Mouse (Mus musculus) kidney, embryonic 15.5 days (tissue): ENCODE results near the gene Ntm. TPM values are rescaled to one million over a fixed set of nuclear protein-coding genes. Genes with fewer than 3 reads are reported as not detected.

Source experiments
- ATAC-seq: fragments of 200-750 bp; cut with Nextera tagmentation; replicated peaks from 2 replicates; pipeline ENCODE4 v1.8.0; 2017; ENCODE audit warnings: moderate TSS enrichment; ENCODE audit not compliant: low FRiP score
- H3K27ac ChIP-seq: fragments of 300-500 bp; sonication (generic); 2 replicates; pipeline ENCODE4 v1.5.1; 2015; ENCODE audit warnings: mild to moderate bottlenecking, inconsistent platforms
- H3K27me3 ChIP-seq: fragments of 300-500 bp; sonication (generic); 2 replicates; pipeline ENCODE4 v1.6.1; 2015; ENCODE audit warnings: inconsistent platforms
- H3K36me3 ChIP-seq: fragments of 300-500 bp; sonication (generic); 2 replicates; pipeline ENCODE4 v1.6.1; 2015; ENCODE audit warnings: inconsistent platforms
- H3K4me1 ChIP-seq: fragments of 300-500 bp; sonication (generic); 2 replicates; pipeline ENCODE4 v1.6.1; 2015; ENCODE audit warnings: inconsistent platforms
- H3K4me2 ChIP-seq: fragments of 300-500 bp; sonication (generic); 2 replicates; pipeline ENCODE4 v1.6.1; 2015; ENCODE audit warnings: moderate library complexity, mild to moderate bottlenecking, inconsistent platforms
- H3K4me3 ChIP-seq: fragments of 300-500 bp; sonication (generic); replicated peaks from 2 replicates; pipeline ENCODE4 v1.5.1; 2015; ENCODE audit warnings: mild to moderate bottlenecking, inconsistent platforms
- H3K9ac ChIP-seq: fragments of 300-500 bp; sonication (generic); 2 replicates; pipeline ENCODE4 v1.6.1; 2015; ENCODE audit warnings: mild to moderate bottlenecking, inconsistent platforms
- H3K9me3 ChIP-seq: fragments of 300-500 bp; sonication (generic); replicated peaks from 2 replicates; pipeline ENCODE4 v1.6.1; 2016; ENCODE audit warnings: inconsistent platforms
- WGBS: fragments of 180-500 bp; shearing (Covaris S2); methylation state at CpG from one replicate; pipeline ENCODE4 v1.1.7; 2015; ENCODE audit warnings: mixed read lengths; 5-methylcytosine and 5-hydroxymethylcytosine counted together
- polyA plus RNA-seq: library from polyadenylated mRNA; unstranded; fragments of >200 nt; fragmentation: Nextera tagmentation; extraction: Ambion mirVana; gene quantifications from 2 replicates; pipeline ENCODE4 v1.2.1, GENCODE M21; 2015

The Ntm gene
- polyA plus RNA-seq, 1 experiment from 2014 or later, result 45.5 TPM

DNA sequence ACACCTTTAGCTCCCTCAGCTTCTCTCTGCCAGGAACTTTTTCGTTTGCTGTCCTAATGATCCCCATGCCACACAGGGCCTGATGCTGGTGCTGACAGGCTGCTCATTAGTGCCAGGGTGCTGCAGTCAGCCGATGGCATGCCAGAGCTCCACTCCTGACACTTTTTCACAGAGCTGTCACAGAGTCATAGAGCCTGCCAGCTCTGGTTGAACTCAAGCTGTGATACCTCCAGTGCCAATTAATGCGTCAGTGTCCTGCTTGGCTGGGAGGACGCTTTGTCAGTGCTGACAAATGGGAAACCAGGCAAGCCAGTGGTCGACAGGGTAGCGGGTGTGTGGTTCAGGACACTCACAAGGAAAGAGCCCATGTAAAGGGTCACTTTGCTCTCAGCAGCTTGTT lies 858.9 kb downstream of the Ntm start:
- Histone ChIP-seq H3K27me3 (no peaks in the 10 kb centered on the region), H3K9ac (no peak overlapping the region), H3K4me2 (no peak overlapping the region), H3K27ac (no peak overlapping the region), H3K36me3 (no peaks in the 10 kb centered on the region), H3K4me1 (no peaks in the 10 kb centered on the region), H3K9me3 (no peaks in the 10 kb centered on the region), H3K4me3 (no peak overlapping the region)
- ATAC-seq, result no peak
- 58% methylated on average over 6 of the region's 6 CpGs for WGBS

DNA sequence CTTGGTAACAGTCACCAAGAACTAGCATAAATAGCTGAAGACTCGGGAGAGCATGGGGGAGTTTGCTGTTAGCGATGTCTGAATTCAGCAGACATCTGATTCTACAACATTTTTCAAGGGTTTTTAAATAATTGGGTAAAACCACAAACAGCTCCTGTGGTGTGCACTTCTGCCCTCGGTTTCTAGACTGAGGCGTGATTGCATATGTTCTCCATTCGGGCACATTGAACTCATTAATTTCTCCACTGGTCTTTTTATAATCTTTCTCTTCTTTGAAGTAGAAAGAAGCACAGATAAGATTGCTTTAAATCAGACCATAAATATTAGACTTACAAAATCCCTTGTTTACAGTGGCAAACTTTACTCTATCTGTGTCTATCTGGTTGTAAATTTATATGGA lies 862.3 kb downstream of the Ntm start:
- no peak for ATAC-seq
- Histone ChIP-seq H3K27ac (no peak overlapping the region), H3K27me3 (no peaks in the 10 kb centered on the region), H3K4me3 (no peak overlapping the region), H3K36me3 (no peaks in the 10 kb centered on the region), H3K9me3 (no peaks in the 10 kb centered on the region), H3K4me1 (no peaks in the 10 kb centered on the region), H3K4me2 (no peak overlapping the region), H3K9ac (no peak overlapping the region)
- 67% methylated on average over 5 of the region's 5 CpGs for WGBS

DNA sequence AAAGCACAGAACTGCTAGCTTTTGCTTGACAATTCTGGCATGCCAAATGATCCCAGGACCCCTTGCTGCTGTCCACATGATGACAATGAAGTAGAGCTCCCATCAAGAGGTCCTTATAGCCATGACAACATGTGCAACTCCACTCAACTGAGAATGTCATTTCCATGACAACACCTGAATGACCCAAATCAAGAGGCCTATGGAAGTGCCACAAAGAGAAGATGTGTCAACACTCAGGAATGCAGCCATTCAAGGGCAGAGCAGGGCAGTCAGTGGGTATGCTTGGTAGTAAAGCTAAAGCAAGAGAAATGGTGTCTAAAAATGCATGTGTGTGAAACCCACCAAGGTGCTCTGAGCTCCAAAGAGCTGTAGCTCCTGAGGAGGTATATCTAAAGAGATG lies 870.5 kb downstream of the Ntm start:
- Histone ChIP-seq H3K4me3 (no peak overlapping the region), H3K36me3 (no peaks in the 10 kb centered on the region), H3K4me1 (no peaks in the 10 kb centered on the region), H3K27ac (no peak overlapping the region), H3K9ac (no peak overlapping the region), H3K27me3 (no peaks in the 10 kb centered on the region), H3K9me3 (no peaks in the 10 kb centered on the region), H3K4me2 (no peak overlapping the region)
- no peak for ATAC-seq

DNA sequence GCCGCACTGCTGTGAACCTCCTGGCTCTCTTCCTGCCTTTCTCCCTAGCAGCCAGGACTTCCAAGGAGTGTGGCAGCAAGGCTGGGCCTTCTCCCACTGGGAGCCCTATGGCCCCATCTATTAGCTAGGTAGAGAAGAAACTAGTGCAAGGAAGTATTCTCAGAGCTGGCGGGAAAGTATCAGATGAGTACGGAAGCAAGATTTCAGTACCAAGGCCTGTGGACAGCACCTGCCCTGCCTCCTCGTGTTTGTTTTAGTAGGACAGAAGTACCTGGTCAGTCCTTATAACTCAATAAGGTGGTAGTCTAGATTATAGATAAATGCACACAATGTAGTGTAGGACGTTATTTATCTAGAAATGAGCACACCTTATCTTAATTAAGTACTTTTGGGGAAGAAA lies 874.3 kb downstream of the Ntm start:
- no peak overlapping the region for H3K4me3 ChIP-seq
- no peaks in the 10 kb centered on the region for H3K36me3 ChIP-seq
- no peak overlapping the region for H3K27ac ChIP-seq
- no peak overlapping the region for H3K4me2 ChIP-seq
- ATAC-seq, result no peak
- H3K9ac ChIP-seq, result no peak overlapping the region
- WGBS, result 49% methylated on average over 5 of the region's 5 CpGs
- no peaks in the 10 kb centered on the region for H3K4me1 ChIP-seq
- no peaks in the 10 kb centered on the region for H3K9me3 ChIP-seq
- no peaks in the 10 kb centered on the region for H3K27me3 ChIP-seq

DNA sequence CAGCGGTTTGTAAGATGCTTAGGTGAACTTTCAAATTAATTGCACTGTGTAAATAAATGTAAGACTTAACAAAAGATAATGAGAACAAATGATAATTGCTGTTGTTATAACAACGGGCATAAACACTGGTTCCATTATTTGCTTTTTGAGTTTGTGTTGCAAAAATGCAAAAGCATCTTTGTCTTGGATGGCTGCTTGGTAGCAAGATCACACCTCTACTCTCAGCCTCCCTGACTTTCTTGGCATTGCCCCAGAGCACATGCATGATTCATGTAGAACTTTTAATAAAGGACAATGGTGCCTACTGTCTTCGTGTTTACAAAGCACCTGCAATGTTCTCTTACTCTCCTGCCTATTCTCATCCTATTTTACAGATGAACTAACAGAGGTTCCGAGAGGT lies 875.3 kb downstream of the Ntm start:
- Histone ChIP-seq H3K9me3 (no peaks in the 10 kb centered on the region), H3K27me3 (no peaks in the 10 kb centered on the region), H3K4me3 (no peak overlapping the region), H3K4me2 (no peak overlapping the region), H3K9ac (no peak overlapping the region), H3K27ac (no peak overlapping the region), H3K36me3 (no peaks in the 10 kb centered on the region), H3K4me1 (no peaks in the 10 kb centered on the region)
- ATAC-seq, result no peak
- WGBS, result 68% methylated on average over 4 of the region's 4 CpGs

DNA sequence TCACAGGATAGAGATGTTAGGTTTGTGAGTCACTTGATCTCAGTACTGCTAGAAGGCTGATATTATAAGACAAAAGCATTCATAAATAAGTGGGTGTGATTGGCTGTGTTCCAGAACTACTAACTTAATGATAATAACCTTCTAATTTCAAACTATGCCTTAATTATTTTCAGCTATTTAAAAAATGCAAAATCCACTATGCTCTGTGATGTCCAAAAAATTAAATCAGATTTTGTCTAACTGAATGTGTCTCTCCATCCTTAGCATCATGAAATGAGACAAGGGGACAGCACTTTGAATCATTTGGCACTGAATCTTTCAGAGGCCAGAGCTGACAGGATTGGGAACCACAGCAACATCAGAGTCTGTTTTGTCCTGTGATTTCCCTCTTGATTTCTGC lies 875.8 kb downstream of the Ntm start:
- Histone ChIP-seq H3K27me3 (no peaks in the 10 kb centered on the region), H3K36me3 (no peaks in the 10 kb centered on the region)

DNA sequence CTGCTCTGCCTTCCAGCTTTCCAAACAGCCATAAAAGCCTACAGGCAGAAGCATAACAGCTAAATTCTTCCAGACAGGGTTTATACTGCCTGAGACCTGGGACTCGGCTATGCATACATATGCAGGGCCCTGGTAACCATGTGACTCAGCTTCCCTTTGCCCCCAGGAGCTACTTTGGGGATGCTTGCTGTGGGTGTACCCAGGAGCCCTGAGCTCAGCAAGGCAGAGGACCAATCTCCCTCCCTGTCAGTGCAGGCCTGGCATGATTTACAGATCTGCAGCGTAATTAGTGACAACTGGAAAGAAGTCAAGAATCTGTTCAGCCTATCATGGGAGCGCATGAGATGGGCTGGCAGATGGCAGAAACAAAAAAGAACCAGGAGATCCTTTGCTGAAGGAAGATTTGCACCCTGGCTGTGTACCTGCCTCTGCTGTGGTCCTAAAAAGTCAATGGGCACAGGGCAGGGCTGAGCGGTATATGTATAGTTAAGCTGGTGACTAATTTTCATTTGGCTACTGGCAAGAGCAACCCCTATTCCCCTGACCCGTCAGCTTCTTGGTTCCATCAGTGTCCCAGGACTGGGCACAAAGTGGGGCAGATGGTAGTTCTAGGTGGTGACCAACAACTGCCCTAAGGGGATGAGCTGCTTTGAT lies 886.9 kb downstream of the Ntm start:
- WGBS, result 85% methylated on average over 5 of the region's 5 CpGs
- H3K4me2 ChIP-seq, result no peak overlapping the region
- H3K9me3 ChIP-seq, result no peaks in the 10 kb centered on the region
- no peak overlapping the region for H3K9ac ChIP-seq
- no peak for ATAC-seq
- no peak overlapping the region for H3K27ac ChIP-seq
- 0 out of 2 replicates have a peak, but pooled peaks cover 2% of the 10 kb centered on the region for H3K4me1 ChIP-seq
- H3K27me3 ChIP-seq, result no peaks in the 10 kb centered on the region
- no peak overlapping the region for H3K4me3 ChIP-seq
- no peaks in the 10 kb centered on the region for H3K36me3 ChIP-seq

More for the DNA sequence above, 875.8 kb downstream of the Ntm start:
- no peaks in the 10 kb centered on the region for H3K9me3 ChIP-seq
- H3K4me2 ChIP-seq, result no peak overlapping the region
- no peak overlapping the region for H3K4me3 ChIP-seq
- no peak for ATAC-seq
- no peak overlapping the region for H3K9ac ChIP-seq
- no peaks in the 10 kb centered on the region for H3K4me1 ChIP-seq
- no peak overlapping the region for H3K27ac ChIP-seq

DNA sequence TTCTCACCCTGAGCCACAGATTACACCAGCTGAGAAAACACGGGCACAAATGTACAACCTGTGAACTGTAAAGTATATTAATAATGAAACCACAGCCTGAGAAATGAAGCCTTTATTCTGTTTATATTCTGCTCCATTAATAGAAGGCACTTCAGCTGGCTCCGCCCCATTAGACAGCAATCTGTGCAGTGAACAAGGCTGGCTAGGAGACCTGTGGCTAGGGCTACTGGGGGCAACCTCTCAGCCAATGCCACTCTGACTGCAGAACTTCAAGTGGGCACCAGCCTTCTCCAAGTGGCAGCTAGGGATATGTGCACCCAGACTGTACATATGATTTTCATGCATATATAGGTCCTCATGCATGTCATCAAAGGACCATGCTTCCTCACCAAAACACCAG lies 887.7 kb downstream of the Ntm start:
- Histone ChIP-seq H3K27ac (no peak overlapping the region), H3K4me2 (no peak overlapping the region), H3K9ac (no peak overlapping the region), H3K4me1 (0 out of 2 replicates have a peak, but pooled peaks cover 2% of the 10 kb centered on the region), H3K9me3 (no peaks in the 10 kb centered on the region), H3K27me3 (no peaks in the 10 kb centered on the region), H3K4me3 (no peak overlapping the region), H3K36me3 (no peaks in the 10 kb centered on the region)
- no peak for ATAC-seq
- 77% methylated on average over 2 of the region's 2 CpGs for WGBS

DNA sequence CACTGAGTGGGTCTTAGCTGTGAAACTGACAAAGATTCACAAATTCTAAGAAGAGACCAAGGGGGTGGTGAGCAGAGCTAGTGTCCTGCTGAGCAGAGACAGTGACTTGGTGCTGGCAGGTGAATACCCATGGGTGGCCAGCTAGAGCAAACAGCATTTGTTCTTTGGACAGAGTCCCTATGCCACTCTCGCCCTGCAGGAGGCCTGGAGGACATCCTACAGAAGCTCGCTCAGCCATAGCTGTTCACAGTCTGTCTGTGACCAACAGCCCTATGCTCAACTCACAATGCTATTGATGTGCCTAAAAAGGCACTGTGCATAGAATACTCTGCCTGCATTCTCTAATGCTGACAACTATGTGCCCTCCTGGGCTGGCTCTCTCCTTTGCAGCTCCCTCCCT lies 888.4 kb downstream of the Ntm start:
- Histone ChIP-seq H3K9me3 (no peaks in the 10 kb centered on the region), H3K4me2 (no peak overlapping the region), H3K36me3 (no peaks in the 10 kb centered on the region), H3K27me3 (no peaks in the 10 kb centered on the region), H3K9ac (no peak overlapping the region), H3K4me1 (0 out of 2 replicates have a peak, but pooled peaks cover 2% of the 10 kb centered on the region), H3K27ac (no peak overlapping the region), H3K4me3 (no peak overlapping the region)
- WGBS, result 83% methylated on average over 2 of the region's 2 CpGs
- ATAC-seq, result no peak

DNA sequence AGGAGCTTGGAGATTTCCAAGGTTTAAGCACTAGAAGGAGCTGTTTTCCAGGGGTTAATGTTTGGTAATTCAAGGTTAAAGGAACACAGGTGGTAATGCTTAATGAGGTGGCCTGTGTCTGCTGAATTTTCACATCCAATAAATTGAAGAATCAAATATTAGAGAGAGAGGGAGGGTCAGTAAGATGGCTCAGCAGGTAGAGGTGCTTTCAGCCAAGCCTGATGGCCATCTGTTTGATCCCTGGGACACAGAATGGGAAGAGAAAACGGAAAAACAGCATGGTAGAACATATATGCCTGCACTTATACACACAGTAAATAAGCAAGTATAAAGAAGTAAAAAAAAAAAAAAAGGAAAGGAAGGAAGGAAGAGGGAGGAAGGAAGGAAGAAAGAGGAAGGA lies 890.9 kb downstream of the Ntm start:
- H3K9ac ChIP-seq, result no peak overlapping the region
- WGBS, result 79% methylated on average over 1 of the region's 1 CpGs
- no peaks in the 10 kb centered on the region for H3K36me3 ChIP-seq
- no peak overlapping the region for H3K4me2 ChIP-seq
- H3K27me3 ChIP-seq, result no peaks in the 10 kb centered on the region
- no peaks in the 10 kb centered on the region for H3K9me3 ChIP-seq
- ATAC-seq, result no peak
- H3K4me3 ChIP-seq, result no peak overlapping the region
- H3K4me1 ChIP-seq, result 0 out of 2 replicates have a peak, but pooled peaks cover 5% of the 10 kb centered on the region
- no peak overlapping the region for H3K27ac ChIP-seq

DNA sequence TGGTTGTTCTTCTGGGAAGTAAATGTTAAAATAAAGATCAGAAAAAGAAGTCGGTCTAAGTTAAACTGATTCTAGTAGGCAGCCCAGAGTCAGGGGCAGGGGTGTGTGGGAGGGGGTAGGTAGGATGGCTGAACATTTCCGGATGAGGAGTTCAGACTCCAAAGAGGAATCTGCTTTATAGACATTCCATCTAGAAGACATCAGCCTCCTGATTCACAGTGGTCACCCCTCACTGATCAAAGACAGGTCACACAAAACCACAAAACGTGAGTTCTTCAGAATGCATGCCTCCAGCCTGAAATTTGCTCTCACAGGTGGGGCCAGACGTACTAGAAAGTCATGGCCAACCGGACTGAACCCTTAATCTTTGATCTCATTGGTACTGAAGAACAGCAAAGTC lies 895.4 kb downstream of the Ntm start:
- Histone ChIP-seq H3K27me3 (no peaks in the 10 kb centered on the region), H3K9me3 (no peaks in the 10 kb centered on the region), H3K4me2 (no peak overlapping the region), H3K4me1 (0 out of 2 replicates have a peak, but pooled peaks cover 5% of the 10 kb centered on the region), H3K9ac (no peak overlapping the region), H3K27ac (no peak overlapping the region), H3K4me3 (no peak overlapping the region), H3K36me3 (no peaks in the 10 kb centered on the region)
- peak; percentile 71 for ATAC-seq
- WGBS, result 37% methylated on average over 5 of the region's 5 CpGs

DNA sequence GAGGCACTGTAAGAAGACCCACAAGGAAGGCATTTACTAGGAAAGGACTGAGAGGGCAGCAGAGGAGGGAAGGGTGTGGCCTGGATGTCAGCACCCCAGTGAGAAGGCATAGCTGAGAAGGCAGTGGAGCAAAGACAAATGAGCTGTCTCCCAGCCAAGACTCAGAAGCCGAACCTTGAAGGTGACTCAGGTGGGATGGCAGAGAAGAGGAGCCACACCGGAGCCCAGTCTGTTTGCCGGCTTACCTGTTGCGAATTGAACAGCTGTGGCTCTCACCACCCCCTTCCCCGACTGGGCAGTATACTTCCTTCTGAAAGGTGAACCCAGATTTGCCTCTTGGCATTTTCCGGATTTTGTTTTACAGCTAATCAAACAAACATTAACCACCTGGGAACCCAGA lies 902.6 kb downstream of the Ntm start:
- Histone ChIP-seq H3K4me3 (no peak overlapping the region), H3K27me3 (no peaks in the 10 kb centered on the region), H3K9ac (no peak overlapping the region), H3K9me3 (no peaks in the 10 kb centered on the region), H3K4me2 (no peak overlapping the region), H3K27ac (no peak overlapping the region), H3K36me3 (no peaks in the 10 kb centered on the region), H3K4me1 (peaks cover 9% of the 10 kb centered on the region)
- ATAC-seq, result peak; percentile 49; the same call in 1 of the 2 replicates
- 38% methylated on average over 6 of the region's 6 CpGs for WGBS

DNA sequence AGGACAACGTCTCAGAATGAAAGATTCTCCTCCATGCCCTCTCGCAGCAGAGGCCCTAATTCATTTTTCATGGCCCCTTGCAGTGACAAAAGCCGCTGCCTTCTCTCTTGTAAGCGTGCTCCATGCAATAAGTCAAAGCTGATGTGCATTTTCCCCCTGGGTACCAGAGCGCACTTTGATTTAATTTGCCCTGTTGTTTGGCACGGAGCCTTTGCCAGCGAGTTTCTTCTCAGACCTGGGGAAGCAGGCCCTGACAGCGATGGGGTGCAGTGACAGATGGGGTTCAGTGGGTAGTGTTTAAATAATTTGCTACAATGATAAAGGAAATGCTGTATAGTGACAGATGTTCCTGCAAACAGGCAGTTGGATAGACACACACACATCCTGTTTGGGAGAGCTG lies 904.1 kb downstream of the Ntm start:
- no peaks in the 10 kb centered on the region for H3K36me3 ChIP-seq
- H3K27me3 ChIP-seq, result no peaks in the 10 kb centered on the region
- no peaks in the 10 kb centered on the region for H3K9me3 ChIP-seq
- no peak for ATAC-seq
- 60% methylated on average over 8 of the region's 8 CpGs for WGBS
- no peak overlapping the region for H3K4me2 ChIP-seq
- H3K9ac ChIP-seq, result no peak overlapping the region
- H3K4me3 ChIP-seq, result no peak overlapping the region
- no peak overlapping the region for H3K27ac ChIP-seq
- H3K4me1 ChIP-seq, result peaks cover 9% of the 10 kb centered on the region
